Mouse (Mus musculus): ENCODE results near the gene P2ry2. TPM values are rescaled to one million over a fixed set of nuclear protein-coding genes. Genes with fewer than 3 reads are reported as not detected.

The P2ry2 gene
- polyA plus RNA-seq, 1 experiment: 67.8 TPM

GRCm38 (mm10) chr7:100988092-100988491 lies 24.6 kb downstream of the P2ry2 start:
- TF ChIP-seq CTCF (IDR thresholded peaks at IDR 0.05; ENCODE audit: extremely low read depth, insufficient read length, insufficient replicate concordance, low read depth, low read length): peak; percentile 62; the same call in 1 of the 2 replicates
- no peak for TF ChIP-seq POLR2A (IDR thresholded peaks at IDR 0.05; ENCODE audit: low read depth, low read length)
- H3K27ac ChIP-seq (ENCODE audit: insufficient read depth, low read depth, low read length): no peak overlapping the region
- H3K4me1 ChIP-seq (ENCODE audit: control insufficient read depth, insufficient read depth, insufficient read length, low read length): peaks cover 12% of the 10 kb centered on the region
- WGBS: 29% methylated on average over 9 of the region's 9 CpGs
- no peaks in the 10 kb centered on the region for H3K36me3 ChIP-seq (ENCODE audit: control insufficient read depth, insufficient read depth, low read length)
- no peak overlapping the region for H3K4me3 ChIP-seq (ENCODE audit: low read depth, low read length)
- no peaks in the 10 kb centered on the region for H3K27me3 ChIP-seq (ENCODE audit: control insufficient read depth, insufficient read depth, low read length)

- 29% methylated on average over 21 of the region's 21 CpGs for WGBS
Observed at GRCm38 (mm10) chr7:100984452-100985395, 27.9 kb downstream of the P2ry2 start.

GRCm38 (mm10) chr7:100979175-100979574 lies 33.5 kb downstream of the P2ry2 start:
- no peak overlapping the region for H3K27ac ChIP-seq (ENCODE audit: insufficient read depth, low read depth, low read length)

More at GRCm38 (mm10) chr7:100984452-100985395, 27.9 kb downstream of the P2ry2 start:
- Histone ChIP-seq H3K36me3 (ENCODE audit: control insufficient read depth, insufficient read depth, low read length) (no peaks in the 10 kb centered on the region), H3K4me3 (ENCODE audit: low read depth, low read length) (no peak overlapping the region), H3K27me3 (ENCODE audit: control insufficient read depth, insufficient read depth, low read length) (no peaks in the 10 kb centered on the region), H3K27ac (ENCODE audit: insufficient read depth, low read depth, low read length) (peak overlapping the region; percentile 75), H3K4me1 (ENCODE audit: control insufficient read depth, insufficient read depth, insufficient read length, low read length) (peaks cover 14% of the 10 kb centered on the region)
- TF ChIP-seq CTCF (IDR thresholded peaks at IDR 0.05; ENCODE audit: extremely low read depth, insufficient read length, insufficient replicate concordance, low read depth, low read length): no peak
- TF ChIP-seq POLR2A (IDR thresholded peaks at IDR 0.05; ENCODE audit: low read depth, low read length): no peak; the same call in 1 of the 2 replicates

DNA sequence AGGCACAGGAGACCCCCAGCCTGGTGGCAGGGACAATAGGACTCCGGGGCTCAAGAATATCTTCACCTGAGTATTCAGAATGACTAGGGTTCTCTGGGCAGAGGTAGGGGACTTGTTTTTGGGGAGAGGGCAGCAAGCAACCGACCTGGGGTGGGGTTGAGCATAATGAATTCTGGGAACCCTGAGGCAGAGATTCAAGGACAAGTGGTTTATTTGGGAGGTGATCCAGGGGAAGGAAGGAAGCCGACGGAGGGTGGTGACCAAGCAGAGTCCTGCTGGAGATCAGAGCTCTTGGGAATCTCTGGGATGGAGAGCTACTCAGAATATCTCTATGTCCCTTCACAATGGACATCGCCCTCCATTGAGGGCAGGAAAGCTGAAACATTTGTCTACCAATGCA lies 34.5 kb downstream of the P2ry2 start:
- TF ChIP-seq CTCF (IDR thresholded peaks at IDR 0.05; ENCODE audit: extremely low read depth, insufficient read length, insufficient replicate concordance, low read depth, low read length): no peak
- TF ChIP-seq POLR2A (IDR thresholded peaks at IDR 0.05; ENCODE audit: low read depth, low read length): no peak
- Histone ChIP-seq H3K4me3 (ENCODE audit: low read depth, low read length) (no peak overlapping the region), H3K27ac (ENCODE audit: insufficient read depth, low read depth, low read length) (no peak overlapping the region), H3K4me1 (ENCODE audit: control insufficient read depth, insufficient read depth, insufficient read length, low read length) (peaks cover 20% of the 10 kb centered on the region), H3K27me3 (ENCODE audit: control insufficient read depth, insufficient read depth, low read length) (no peaks in the 10 kb centered on the region), H3K36me3 (ENCODE audit: control insufficient read depth, insufficient read depth, low read length) (no peaks in the 10 kb centered on the region)
- WGBS: 83% methylated on average over 5 of the region's 5 CpGs

More at GRCm38 (mm10) chr7:100979175-100979574, 33.5 kb downstream of the P2ry2 start:
- H3K27me3 ChIP-seq (ENCODE audit: control insufficient read depth, insufficient read depth, low read length): no peaks in the 10 kb centered on the region
- H3K4me1 ChIP-seq (ENCODE audit: control insufficient read depth, insufficient read depth, insufficient read length, low read length): peaks cover 15% of the 10 kb centered on the region
- TF ChIP-seq CTCF (IDR thresholded peaks at IDR 0.05; ENCODE audit: extremely low read depth, insufficient read length, insufficient replicate concordance, low read depth, low read length): no peak
- no peak overlapping the region for H3K4me3 ChIP-seq (ENCODE audit: low read depth, low read length)
- WGBS: 22% methylated on average over 2 of the region's 2 CpGs
- no peaks in the 10 kb centered on the region for H3K36me3 ChIP-seq (ENCODE audit: control insufficient read depth, insufficient read depth, low read length)

DNA sequence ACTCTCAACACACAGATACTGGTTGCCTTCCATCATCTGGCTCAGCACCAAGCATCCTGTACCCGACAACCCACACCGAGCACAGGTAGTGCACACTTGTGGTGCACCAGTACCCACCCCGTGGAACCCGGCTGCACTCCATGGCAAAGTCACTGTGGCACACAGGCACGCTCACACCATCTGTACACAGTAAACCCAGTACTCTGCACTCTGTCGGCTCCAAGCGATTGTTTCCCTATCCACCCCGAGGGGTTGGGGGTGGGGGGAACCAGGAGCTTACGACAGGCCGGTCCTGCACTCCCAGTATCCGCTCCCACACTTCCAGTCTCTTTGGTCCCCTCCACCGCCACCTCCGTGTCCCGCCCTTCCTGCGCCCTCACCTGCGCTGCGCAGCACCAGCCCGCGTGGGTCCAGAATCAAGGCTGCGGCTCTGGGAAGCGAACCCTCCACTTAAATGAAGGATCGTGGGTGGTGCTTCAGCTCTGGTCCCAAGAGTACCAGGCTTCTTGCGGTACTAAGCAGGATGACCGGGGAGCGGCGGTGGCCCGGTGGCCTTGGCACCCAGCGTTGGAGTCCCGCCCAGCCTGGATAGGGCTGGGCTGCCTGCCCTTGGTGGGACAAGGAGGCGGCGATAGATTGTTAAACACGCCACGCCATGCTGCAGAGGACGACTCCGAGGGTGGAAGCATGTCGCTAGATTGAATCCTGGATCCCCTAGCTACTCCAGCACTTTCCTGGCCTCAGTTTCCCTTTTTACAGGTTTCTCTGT lies 38.3 kb downstream of the P2ry2 start, which contains the start of gene P2ry6:
P2ry6 (minus strand) TSS at position 515 of the 769 bp plus-strand sequence.
- H3K27ac ChIP-seq (ENCODE audit: insufficient read depth, low read depth, low read length): peak within 1 kb of the TSS; percentile 34; the same call in 1 of the 2 replicates
- peak within 1 kb of the TSS; percentile 68 for H3K4me3 ChIP-seq (ENCODE audit: low read depth, low read length)
- 8% methylated on average over 36 of the region's 36 CpGs for WGBS
- H3K4me1 ChIP-seq (ENCODE audit: control insufficient read depth, insufficient read depth, insufficient read length, low read length): peaks cover 18% of the 10 kb centered on the region
- no peak for TF ChIP-seq POLR2A (IDR thresholded peaks at IDR 0.05; ENCODE audit: low read depth, low read length)
- H3K36me3 ChIP-seq (ENCODE audit: control insufficient read depth, insufficient read depth, low read length): no peaks in the 10 kb centered on the region
- no peaks in the 10 kb centered on the region for H3K27me3 ChIP-seq (ENCODE audit: control insufficient read depth, insufficient read depth, low read length)

DNA sequence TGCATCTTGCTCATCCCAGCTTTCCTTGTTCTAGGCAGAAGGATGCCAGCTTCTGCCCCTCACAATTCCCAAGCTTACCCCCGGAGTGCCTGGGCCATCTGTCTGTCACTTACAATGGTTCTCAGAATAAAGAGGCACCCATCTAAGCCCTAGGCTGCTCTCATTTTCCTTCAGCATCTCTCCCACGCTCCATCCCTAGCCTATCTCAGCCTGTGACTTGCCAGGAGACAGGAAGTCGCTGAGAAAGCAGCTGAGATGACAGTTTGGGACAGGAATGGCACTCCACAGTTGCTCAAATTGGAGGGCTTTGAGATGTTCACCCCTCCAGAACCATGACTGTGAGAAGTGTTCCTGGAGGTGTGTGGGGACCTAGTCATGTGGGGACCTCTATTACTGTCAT lies 39.8 kb downstream of the P2ry2 start:
- Histone ChIP-seq H3K4me1 (ENCODE audit: control insufficient read depth, insufficient read depth, insufficient read length, low read length) (peaks cover 16% of the 10 kb centered on the region), H3K27ac (ENCODE audit: insufficient read depth, low read depth, low read length) (no peak overlapping the region), H3K4me3 (ENCODE audit: low read depth, low read length) (no peak overlapping the region), H3K27me3 (ENCODE audit: control insufficient read depth, insufficient read depth, low read length) (no peaks in the 10 kb centered on the region), H3K36me3 (ENCODE audit: control insufficient read depth, insufficient read depth, low read length) (no peaks in the 10 kb centered on the region)
- WGBS: 68% methylated on average over 3 of the region's 3 CpGs
- no peak for TF ChIP-seq CTCF (IDR thresholded peaks at IDR 0.05; ENCODE audit: extremely low read depth, insufficient read length, insufficient replicate concordance, low read depth, low read length)
- TF ChIP-seq POLR2A (IDR thresholded peaks at IDR 0.05; ENCODE audit: low read depth, low read length): no peak
